Mouse (Mus musculus) MEL (cell line): Measurements from ENCODE around the gene Dpp4.

Source experiments
- CTCF ChIP-seq, 3 experiments: IDR thresholded peaks in 2 of 3; conservative IDR thresholded peaks in 1 of 3; 2 replicates each; pipeline ENCODE4 v1.5.1; 2011 to 2012; ENCODE audit warnings: low read length in 3 of 3, low read depth in 2 of 3, mild to moderate bottlenecking in 2 of 3, improper control_type of control experiment in 1 of 3, inconsistent platforms in 1 of 3, mixed read lengths in 1 of 3, moderate library complexity in 1 of 3; ENCODE audit not compliant: control insufficient read depth in 1 of 3, insufficient read depth in 1 of 3, poor library complexity in 1 of 3, severe bottlenecking in 1 of 3
- E2F4 ChIP-seq: IDR thresholded peaks from 2 replicates; pipeline ENCODE4 v1.6.1; 2011; ENCODE audit warnings: low read depth, low read length, improper control_type of control experiment, borderline replicate concordance
- EP300 ChIP-seq, 2 experiments: IDR thresholded peaks; 2 replicates each; pipeline ENCODE4 v1.6.1; 2011; ENCODE audit warnings: improper control_type of control experiment in 2 of 2, low read length in 2 of 2, low read depth in 1 of 2, mild to moderate bottlenecking in 1 of 2
- JUND ChIP-seq: IDR thresholded peaks from 2 replicates; pipeline ENCODE4 v1.6.1; 2011; ENCODE audit warnings: low read depth, mild to moderate bottlenecking, improper control_type of control experiment, low read length
- MAX ChIP-seq: IDR thresholded peaks from 2 replicates; pipeline ENCODE4 v1.6.1; 2011; ENCODE audit warnings: low read length, improper control_type of control experiment
- MAZ ChIP-seq: IDR thresholded peaks from 2 replicates; pipeline ENCODE4 v1.6.1; 2012; ENCODE audit warnings: low read depth, mild to moderate bottlenecking, inconsistent platforms, low read length, improper control_type of control experiment
- MYC ChIP-seq: IDR thresholded peaks from 2 replicates; pipeline ENCODE4 v1.6.1; 2011; ENCODE audit warnings: low read depth, mild to moderate bottlenecking, low read length, improper control_type of control experiment, moderate library complexity
- NRF1 ChIP-seq: IDR thresholded peaks from 2 replicates; pipeline ENCODE4 v1.6.1; 2014; ENCODE audit warnings: low read depth, mild to moderate bottlenecking, inconsistent platforms, low read length, improper control_type of control experiment, moderate library complexity; ENCODE audit not compliant: poor library complexity, insufficient read depth, severe bottlenecking
- POLR2A ChIP-seq, 2 experiments: IDR thresholded peaks; 2 replicates each; pipeline ENCODE4 v1.6.1; 2011 to 2012; ENCODE audit warnings: low read length in 2 of 2, mild to moderate bottlenecking in 2 of 2, control low read depth in 1 of 2, improper control_type of control experiment in 1 of 2, low read depth in 1 of 2, moderate library complexity in 1 of 2; ENCODE audit not compliant: control insufficient read depth in 1 of 2, insufficient read depth in 1 of 2, poor library complexity in 1 of 2
- RCOR1 ChIP-seq: IDR thresholded peaks from 2 replicates; pipeline ENCODE4 v1.6.1; 2012; ENCODE audit warnings: low read depth, mild to moderate bottlenecking, inconsistent platforms, low read length, improper control_type of control experiment
- ZMIZ1 ChIP-seq: IDR thresholded peaks from 2 replicates; pipeline ENCODE4 v1.6.1; 2012; ENCODE audit warnings: low read depth, mild to moderate bottlenecking, inconsistent platforms, low read length, improper control_type of control experiment, moderate library complexity

GRCm38 (mm10) chr2:62347762-62348161 is 64.3 kb downstream of the Dpp4 start:
- TF ChIP-seq MYC (no peak), POLR2A (IDR thresholded peaks at IDR 0.05; ENCODE audit: control insufficient read depth in 1 of 2, insufficient read depth in 1 of 2, low read depth in 1 of 2, low read length in 2 of 2, poor library complexity in 1 of 2) (no peak), RCOR1 (no peak), NRF1 (no peak), ZMIZ1 (no peak), MAZ (no peak), E2F4 (no peak), CTCF (IDR thresholded peaks at IDR 0.05 in 2 of 3, conservative IDR thresholded peaks at IDR 0.05 in 1 of 3; ENCODE audit: control insufficient read depth in 1 of 3, insufficient read depth in 1 of 3, low read depth in 2 of 3, low read length in 3 of 3, poor library complexity in 1 of 3, severe bottlenecking in 1 of 3) (no peak), EP300 (IDR thresholded peaks at IDR 0.05; ENCODE audit: low read depth in 1 of 2, low read length in 2 of 2) (no peak), MAX (no peak), JUND (no peak)
